Mouse (Mus musculus) lung, postnatal 0 days (tissue): ENCODE results near the gene Zfp54.

ENCODE experiments used
- CTCF ChIP-seq: IDR thresholded peaks from 2 replicates; pipeline ENCODE4 v1.5.1; 2016; ENCODE audit warnings: antibody characterized with exemption, mild to moderate bottlenecking
- EP300 ChIP-seq: IDR thresholded peaks from 2 replicates; pipeline ENCODE4 v1.6.1; 2016; ENCODE audit warnings: antibody characterized with exemption, mild to moderate bottlenecking, control low read depth

- TF ChIP-seq EP300 = 0 out of 2 replicates have a peak, but pooled peaks have one; percentile 17
- peak; percentile 74 for TF ChIP-seq CTCF
These were observed 39.5 kb upstream of the Zfp54 start, which contains the start of gene Zfp677 for GRCm38 (mm10) chr17:21383391-21384056.
